Mouse (Mus musculus): Measurements from ENCODE around the gene Izumo1.

Izumo1 gene

DNA sequence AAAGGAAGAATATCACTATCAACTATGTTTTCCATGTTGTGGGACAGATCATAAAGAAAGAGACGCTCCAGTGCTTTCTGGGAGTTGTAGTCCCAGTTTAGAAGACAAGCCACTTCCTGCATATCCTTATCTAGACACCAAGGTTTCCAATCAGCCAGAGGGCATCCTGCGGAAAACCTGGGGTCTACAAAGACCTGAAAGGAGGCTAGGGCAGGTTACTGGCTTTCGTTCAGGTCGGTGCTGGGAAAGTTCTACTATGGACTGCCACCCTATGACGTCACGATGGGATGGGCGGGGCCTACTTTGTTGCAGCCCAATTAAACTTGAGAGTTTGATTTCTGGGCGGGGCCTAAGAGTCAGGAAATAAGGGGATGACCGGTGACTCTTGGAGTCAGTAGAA, at the start of gene Izumo1:
TSS of gene Izumo1 (plus strand) at position 369 of the 400 bp plus-strand sequence.
- in situ Hi-C loops (cut with MboI, MseI): no loop called here

- in situ Hi-C loops (cut with MboI, MseI): no loop called here
Measured at GRCm38 (mm10) chr7:45571966-45572365, 49.6 kb upstream of the Izumo1 start.

DNA sequence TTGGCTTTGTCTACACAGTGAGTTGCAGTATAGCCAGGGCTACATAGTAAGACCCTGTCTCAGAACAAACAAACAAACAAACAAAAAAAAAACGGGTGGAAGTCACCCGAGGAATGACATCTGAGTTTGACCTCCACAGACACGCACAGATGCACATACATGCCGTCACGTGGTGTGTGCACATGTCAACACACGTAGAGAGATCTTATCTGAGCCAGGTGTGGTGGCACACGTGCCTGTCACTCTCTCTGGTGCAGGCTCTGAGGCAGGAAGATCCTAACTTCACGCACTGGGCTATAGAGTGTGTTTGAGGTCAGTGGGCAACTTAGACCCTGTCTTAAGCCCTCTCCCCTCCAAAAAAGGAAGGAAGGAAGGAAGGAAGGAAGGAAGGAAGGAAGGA, 47.7 kb upstream of the Izumo1 start:
- in situ Hi-C loops (cut with MboI, MseI): no loop called here

DNA sequence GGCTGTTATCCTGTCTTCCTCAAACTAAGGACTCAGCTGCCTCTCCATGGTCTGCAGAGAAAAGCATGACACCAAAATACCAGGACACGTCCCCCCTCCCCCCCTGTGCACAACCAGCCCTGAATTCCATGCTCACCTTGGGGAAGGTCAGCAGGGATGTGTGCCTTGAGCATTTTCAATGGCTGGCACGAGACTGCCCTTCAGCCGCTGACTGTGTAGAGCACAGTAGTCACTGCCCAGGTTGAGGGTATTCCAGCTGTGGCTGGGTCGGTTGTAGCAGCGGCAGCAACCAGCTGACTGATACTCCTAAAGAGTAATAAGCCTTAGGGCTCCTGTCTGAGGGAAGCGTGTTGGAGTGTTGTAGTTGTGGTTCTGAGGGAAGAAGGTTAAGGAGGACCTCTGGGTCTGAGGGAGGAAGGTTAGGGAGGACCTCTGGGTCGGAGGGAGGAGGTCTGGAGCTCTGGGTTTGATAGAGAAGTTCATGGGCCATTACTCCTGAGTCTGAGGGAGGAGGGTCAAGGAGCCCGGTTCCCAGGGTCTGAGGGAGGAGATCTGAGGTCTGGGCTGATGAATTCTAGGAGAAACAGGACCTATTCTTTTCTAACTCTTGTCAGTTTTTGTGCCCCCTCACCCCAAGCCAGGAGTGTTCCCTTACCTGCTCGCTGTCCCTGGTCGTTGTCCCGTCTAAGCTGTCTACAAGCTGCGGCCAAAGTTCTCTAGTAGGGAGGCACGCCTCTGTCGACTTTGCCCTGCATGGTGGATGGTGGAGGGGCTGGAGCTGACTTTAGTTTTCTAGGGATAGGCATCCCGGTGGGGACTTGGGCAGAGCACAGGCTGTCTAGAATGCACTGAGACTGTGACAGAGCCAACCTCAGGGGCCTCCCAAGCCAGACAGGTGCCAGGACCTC, 46.9 kb upstream of the Izumo1 start:
- in situ Hi-C loops (cut with MboI, MseI): no loop called here

- in situ Hi-C loops (cut with MboI, MseI): no loop called here
Measured at GRCm38 (mm10) chr7:45585923-45586322, 35.7 kb upstream of the Izumo1 start.

DNA sequence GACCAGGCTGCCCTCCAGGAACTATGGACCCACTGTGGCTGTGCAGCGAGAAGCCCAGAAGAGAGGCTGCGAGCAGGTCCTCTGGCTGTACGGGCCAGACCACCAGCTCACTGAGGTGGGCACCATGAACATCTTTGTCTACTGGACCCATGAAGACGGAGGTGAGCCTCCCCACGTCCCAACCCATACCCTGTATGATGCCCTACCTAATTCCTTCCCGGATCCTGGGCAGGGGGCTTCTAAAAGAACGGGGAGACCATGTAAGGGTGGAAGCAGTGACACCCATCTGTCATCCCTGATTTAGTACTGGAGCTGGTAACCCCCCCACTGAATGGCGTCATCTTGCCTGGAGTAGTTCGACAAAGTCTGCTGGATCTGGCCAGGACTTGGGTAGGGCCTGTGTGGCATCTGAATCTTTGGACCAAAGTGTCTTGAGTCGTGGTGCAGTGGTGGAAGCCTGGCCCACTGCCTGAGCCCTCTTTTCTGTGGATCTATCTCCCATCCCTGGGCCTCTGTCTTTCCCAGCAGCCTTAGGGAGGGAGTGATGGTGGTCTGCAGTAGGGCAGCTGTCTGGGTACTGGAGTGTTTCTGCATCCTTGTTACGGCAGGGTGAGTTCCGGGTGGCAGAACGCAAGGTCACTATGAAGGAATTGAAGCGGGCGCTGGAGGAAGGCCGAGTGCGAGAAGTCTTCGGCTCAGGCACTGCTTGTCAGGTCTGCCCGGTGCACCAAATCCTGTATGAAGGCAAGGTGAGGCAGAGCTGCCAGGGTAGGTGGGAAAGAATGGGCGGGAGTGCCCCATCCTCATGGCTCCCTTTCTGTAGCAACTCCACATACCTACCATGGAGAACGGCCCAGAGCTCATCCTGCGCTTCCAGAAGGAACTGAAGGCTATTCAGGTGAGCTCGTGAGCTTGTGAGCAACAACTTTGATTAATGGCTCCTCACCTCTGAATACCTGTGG, 33.7 kb upstream of the Izumo1 start:
- in situ Hi-C loops (cut with MboI, MseI): no loop called here

- in situ Hi-C loops (cut with MboI, MseI): no loop called here
Measured at GRCm38 (mm10) chr7:45589173-45589572, 32.4 kb upstream of the Izumo1 start.

DNA sequence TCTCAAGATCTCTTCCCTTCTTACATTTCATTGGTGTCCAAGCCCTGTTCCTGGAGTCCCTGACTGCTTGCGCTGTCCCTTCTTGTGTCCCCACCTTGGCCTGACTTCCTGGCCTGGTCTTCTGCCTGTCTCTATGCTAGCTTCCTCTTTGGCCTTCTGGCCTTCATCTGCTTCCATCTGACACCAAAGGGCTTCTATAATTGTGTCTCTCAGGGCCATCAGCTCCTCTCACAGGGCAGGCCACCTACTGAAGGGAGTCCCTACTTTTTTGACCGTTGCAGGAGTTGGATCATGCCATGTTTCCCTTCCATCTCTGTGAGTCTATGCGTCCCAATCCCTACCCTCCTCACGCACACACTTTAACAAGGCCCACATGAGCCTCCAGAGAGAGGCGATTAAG, 31.7 kb upstream of the Izumo1 start:
- in situ Hi-C loops (cut with MboI, MseI): no loop called here

DNA sequence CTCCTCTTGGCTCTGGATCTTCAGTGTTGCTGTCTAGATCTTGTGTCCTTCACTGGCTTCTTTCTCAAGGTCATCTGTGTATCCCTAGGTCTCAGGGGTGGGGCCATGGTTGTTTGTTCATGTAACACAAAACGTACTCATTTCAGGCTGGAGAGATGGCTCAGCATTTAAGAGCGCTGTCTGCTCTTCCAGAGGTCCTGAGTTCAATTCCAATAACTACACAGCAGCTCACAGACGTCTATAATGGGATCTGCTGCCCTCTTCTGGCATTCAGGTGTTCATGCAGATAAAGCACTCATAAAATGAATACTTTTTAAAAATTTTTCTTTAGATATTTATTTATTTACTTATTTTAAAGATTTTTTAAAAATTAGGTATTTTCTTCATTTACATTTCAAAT, 30.7 kb upstream of the Izumo1 start:
- in situ Hi-C loops (cut with MboI, MseI): no loop called here

DNA sequence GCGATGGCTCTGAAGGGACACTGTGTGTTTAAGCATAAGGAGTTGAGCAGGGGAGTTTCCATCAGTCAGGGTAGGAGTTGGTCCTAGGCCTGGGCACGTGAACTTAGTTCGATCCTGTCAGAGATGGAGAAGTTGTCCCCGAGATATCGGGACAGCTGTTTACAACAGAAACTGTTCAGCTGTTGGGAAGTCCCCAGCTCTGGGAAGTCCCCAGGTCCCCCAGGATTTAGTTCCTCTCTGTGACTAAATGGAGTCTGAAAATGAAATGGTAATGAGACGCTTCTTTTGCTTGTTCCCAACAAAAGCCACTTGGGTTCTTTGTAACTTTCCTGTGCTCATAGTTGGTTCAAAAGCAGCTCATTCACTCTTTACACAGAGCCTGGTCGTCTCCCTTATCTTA, 29.7 kb upstream of the Izumo1 start:
- in situ Hi-C loops (cut with MboI, MseI): no loop called here

DNA sequence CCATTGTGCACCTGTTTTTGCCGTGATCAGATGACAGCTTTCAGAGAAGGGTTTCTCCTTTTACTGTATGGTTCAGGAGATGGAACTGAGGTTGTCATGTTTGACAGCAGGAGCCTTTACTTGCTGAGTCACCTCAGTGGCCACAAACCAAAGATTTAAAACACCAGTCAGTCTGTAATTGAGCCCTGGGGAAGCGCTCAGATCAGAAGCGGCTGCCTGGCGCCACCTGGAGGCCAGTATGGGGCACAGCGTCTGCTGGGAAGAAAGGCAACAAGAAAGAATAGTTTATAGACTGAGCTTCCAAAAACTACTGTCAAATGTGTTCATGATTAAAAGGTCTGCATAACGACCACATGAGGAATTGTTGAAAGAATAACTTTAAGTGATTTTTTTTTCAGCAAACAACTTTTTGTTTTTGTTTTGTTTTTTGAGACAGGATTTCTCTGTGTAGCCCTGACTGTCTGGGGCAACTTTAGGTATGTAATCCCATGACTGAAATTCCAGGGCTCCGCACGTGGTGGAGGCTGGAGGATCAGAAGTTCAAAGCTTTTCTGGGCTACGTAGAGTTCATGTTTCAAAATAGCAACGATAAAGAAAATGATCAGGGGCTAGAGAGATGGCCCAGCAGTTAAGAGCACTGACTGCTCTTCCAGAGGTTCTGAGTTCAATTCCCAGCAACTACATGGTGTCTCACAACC, 28.3 kb upstream of the Izumo1 start:
- in situ Hi-C loops (cut with MboI, MseI): no loop called here

- in situ Hi-C loops (cut with MboI, MseI): no loop called here
Measured at GRCm38 (mm10) chr7:45595176-45595575, 26.4 kb upstream of the Izumo1 start.

DNA sequence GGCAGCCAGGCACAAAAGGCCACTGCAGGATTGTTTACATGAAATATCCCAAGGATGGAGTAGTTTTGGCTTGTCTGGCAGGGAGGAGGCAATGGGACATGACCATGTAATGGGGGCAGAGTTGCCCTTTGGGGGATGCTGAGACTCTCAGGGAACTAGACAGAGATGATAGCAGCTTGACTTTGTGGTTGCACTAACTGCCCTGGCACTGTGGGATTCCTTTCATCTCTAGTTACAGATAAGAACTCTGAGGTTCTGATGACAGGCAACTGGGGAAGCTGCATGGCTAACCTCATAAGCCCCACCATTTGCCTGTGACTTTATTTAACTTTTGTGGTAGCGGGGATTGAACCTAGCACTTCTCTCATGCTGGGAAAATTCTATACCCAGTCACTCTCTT, 25.5 kb upstream of the Izumo1 start:
- in situ Hi-C loops (cut with MboI, MseI): no loop called here

GRCm38 (mm10) chr7:45597013-45597412, 24.6 kb upstream of the Izumo1 start:
- in situ Hi-C loops (cut with MboI, MseI): no loop called here

- in situ Hi-C loops (cut with MboI, MseI): no loop called here
Measured at GRCm38 (mm10) chr7:45597527-45597926, 24.1 kb upstream of the Izumo1 start.

- in situ Hi-C loops (cut with MboI, MseI): no loop called here
Measured at GRCm38 (mm10) chr7:45598960-45599879, 22.4 kb upstream of the Izumo1 start.

DNA sequence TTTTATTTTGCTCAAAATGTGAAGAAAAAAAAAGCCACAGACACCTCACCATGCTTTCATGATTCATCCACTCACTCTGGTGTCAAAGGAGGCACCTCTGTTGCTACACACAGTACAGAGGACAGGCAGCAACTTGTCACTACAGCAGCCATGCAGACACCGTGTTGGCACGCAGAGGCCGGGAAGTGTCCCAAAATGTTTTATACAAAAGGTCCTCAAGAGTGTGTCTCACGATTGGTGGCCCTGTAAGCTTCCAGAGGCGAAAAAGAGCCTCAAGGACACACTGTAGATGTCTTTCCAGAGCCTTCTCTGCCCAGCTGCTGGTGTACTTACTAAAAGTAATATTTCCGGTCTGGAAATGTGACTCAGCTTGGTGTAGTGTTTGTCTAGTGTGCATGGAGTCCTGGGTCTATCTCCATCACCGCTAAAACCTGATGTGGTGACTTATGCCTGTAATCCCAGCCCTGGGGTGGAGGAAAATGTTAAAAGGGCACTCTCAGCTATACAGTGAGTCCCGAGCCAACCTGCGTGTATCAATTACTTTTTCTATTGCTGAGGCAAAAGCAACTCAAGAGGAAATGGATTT, 15.8 kb upstream of the Izumo1 start:
- in situ Hi-C loops (cut with MboI, MseI): no loop called here

DNA sequence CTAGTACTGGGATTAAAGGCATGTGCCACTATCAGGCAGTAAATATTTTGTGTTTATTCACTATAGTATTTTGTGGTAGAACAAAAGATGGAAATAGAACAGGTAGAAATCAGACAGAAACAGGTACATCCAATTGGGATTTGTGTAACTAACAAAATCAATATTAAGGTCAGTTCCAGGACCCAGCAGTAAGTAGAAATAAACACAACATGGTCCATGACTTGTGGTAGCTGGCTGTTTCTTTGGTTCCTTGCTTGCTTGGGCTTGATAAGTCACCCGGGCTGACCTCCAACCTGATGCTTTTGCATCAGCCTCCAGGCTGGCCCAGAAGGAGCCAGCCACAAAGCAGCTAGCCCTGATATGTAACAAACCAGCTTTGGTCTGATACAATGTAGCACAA, 12.1 kb upstream of the Izumo1 start:
- in situ Hi-C loops (cut with MboI, MseI): no loop called here

DNA sequence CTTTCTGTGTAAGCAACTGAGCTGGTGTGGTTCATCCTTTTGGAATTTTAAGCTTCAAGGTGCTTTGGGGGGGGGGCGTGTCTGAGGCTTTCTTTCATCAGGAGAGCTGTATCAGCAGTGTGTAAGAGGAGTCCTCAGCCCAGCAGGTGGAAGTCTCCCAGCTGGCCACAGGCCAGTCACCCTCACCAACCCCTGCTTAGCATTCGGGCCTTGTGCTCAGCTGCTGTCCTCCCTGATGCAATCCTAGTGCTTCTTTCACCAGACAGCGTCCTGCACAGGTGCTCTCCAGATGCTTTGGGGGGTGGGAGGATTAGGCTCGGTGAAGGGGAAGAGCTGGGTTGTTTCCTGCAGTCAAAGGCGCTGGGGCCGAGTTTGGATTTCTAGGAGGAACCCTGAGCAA, 5.3 kb upstream of the Izumo1 start:
- in situ Hi-C loops (cut with MboI, MseI): no loop called here

DNA sequence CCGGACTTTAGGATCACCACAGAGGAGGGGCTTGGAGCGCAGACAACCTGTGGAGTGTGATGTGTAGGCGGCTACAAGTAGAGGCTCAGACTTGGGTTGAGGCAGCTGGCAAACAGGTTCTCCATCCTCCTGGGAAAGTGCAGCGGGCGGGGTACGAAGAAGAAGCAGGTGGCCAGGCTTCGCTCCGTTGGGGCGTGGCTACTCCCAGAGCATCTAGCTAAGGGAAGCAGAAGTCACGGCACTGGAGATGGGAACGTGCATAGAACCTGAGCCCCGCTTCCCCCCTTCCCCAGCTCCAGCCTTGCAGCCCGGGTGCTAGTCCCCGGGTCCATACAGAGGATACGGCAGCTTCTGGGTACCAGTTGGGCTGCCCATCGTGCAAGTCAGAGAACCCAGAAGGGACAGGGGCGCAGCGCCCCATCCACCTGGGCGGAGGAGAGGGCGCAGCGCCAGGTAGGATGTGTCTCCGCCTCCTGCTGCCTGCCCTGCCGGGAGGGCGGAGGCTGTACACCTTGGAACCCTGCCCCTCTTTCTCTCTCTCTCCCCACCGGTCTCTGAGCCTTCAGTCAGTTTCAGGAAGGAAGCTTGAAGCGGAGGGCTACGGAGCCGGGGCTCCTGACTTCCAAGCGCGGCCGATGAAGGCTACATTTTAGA, 4.4 kb upstream of the Izumo1 start, which contains the start of gene Fut1:
TSS of gene Fut1 (plus strand) at position 248 of the 654 bp plus-strand sequence.
- in situ Hi-C loops (cut with MboI, MseI): no loop called here

Data from regulatory T cell (primary cell).